Mouse (Mus musculus) Muller cell, postnatal 12 days (primary cell): ENCODE data around the gene Frmpd2.
"Not testable (repeated sequence)": the region's sequence is repeated elsewhere in the genome, so short reads cannot be mapped to it uniquely, and the experiment has no call there.

Experiments used
- DNase-seq: peaks from one replicate; pipeline ENCODE4 v3.0.0-alpha.2; 2015; ENCODE audit errors: inconsistent ontology term

Gene Frmpd2

GRCm38 (mm10) chr14:33471331-33471730 lies at the start of gene Frmpd2:
Frmpd2 (plus strand) TSS chr14:33471696.
- no peak for DNase-seq

GRCm38 (mm10) chr14:33423003-33423402 lies 48.5 kb upstream of the Frmpd2 start:
- no peak for DNase-seq

- DNase-seq = no peak
Observed at GRCm38 (mm10) chr14:33424124-33424523, 47.4 kb upstream of the Frmpd2 start.

GRCm38 (mm10) chr14:33432485-33432884 lies 39.0 kb upstream of the Frmpd2 start:
- DNase-seq = not testable (repeated sequence)

- no peak for DNase-seq
Observed at GRCm38 (mm10) chr14:33443780-33444179, 27.7 kb upstream of the Frmpd2 start.

- no peak for DNase-seq
Observed at GRCm38 (mm10) chr14:33445962-33446361, 25.5 kb upstream of the Frmpd2 start.

- no peak for DNase-seq
Observed at GRCm38 (mm10) chr14:33446561-33447023, 24.9 kb upstream of the Frmpd2 start.

- peak; percentile 98 for DNase-seq
Observed at GRCm38 (mm10) chr14:33447027-33447569, 24.4 kb upstream of the Frmpd2 start, which contains the start of gene Mapk8. Mapk8 (minus strand) TSS chr14:33447158.

GRCm38 (mm10) chr14:33448276-33448675 lies 23.2 kb upstream of the Frmpd2 start:
- no peak for DNase-seq

- no peak for DNase-seq
Observed at GRCm38 (mm10) chr14:33449296-33449840, 22.1 kb upstream of the Frmpd2 start.

GRCm38 (mm10) chr14:33450331-33450730 lies 21.2 kb upstream of the Frmpd2 start:
- no peak for DNase-seq

GRCm38 (mm10) chr14:33463658-33464057 lies 7.8 kb upstream of the Frmpd2 start:
- no peak for DNase-seq

GRCm38 (mm10) chr14:33467766-33468165 lies 3.7 kb upstream of the Frmpd2 start:
- no peak for DNase-seq

GRCm38 (mm10) chr14:33474461-33474860 lies 3.0 kb downstream of the Frmpd2 start:
- DNase-seq = no peak

GRCm38 (mm10) chr14:33476094-33476760 lies 4.7 kb downstream of the Frmpd2 start:
- DNase-seq = no peak

GRCm38 (mm10) chr14:33481991-33482390 lies 10.5 kb downstream of the Frmpd2 start:
- DNase-seq = no peak

- DNase-seq = peak; percentile 65
Observed at GRCm38 (mm10) chr14:33487805-33488550, 16.5 kb downstream of the Frmpd2 start.

GRCm38 (mm10) chr14:33495226-33495625 lies 23.7 kb downstream of the Frmpd2 start:
- DNase-seq = no peak

GRCm38 (mm10) chr14:33497418-33497817 lies 25.9 kb downstream of the Frmpd2 start:
- no peak for DNase-seq

GRCm38 (mm10) chr14:33498849-33499248 lies 27.4 kb downstream of the Frmpd2 start:
- peak; percentile 6 for DNase-seq

- no peak for DNase-seq
Observed at GRCm38 (mm10) chr14:33500631-33501030, 29.1 kb downstream of the Frmpd2 start.

- no peak for DNase-seq
Observed at GRCm38 (mm10) chr14:33503311-33503710, 31.8 kb downstream of the Frmpd2 start.
